Mouse (Mus musculus) neural tube, embryonic 15.5 days (tissue): ENCODE results near the gene Usp13. TPM values are rescaled to one million over a fixed set of nuclear protein-coding genes. Genes with fewer than 3 reads are reported as not detected.

Experiments
- ATAC-seq: fragments of 200-750 bp; cut with Nextera tagmentation; 2 replicates; pipeline ENCODE4 v1.8.0; 2017; ENCODE audit warnings: mild to moderate bottlenecking, moderate TSS enrichment, moderate library complexity; ENCODE audit not compliant: low FRiP score
- H3K27ac ChIP-seq: fragments of 300-500 bp; sonication (generic); replicated peaks from 2 replicates; pipeline ENCODE4 v1.5.1; 2015; ENCODE audit warnings: mild to moderate bottlenecking, inconsistent platforms
- H3K27me3 ChIP-seq: fragments of 300-500 bp; sonication (generic); replicated peaks from 2 replicates; pipeline ENCODE4 v1.6.1; 2015; ENCODE audit warnings: inconsistent platforms
- H3K36me3 ChIP-seq: fragments of 300-500 bp; sonication (generic); 2 replicates; pipeline ENCODE4 v1.6.1; 2015; ENCODE audit warnings: inconsistent platforms
- H3K4me1 ChIP-seq: fragments of 300-500 bp; sonication (generic); 2 replicates; pipeline ENCODE4 v1.6.1; 2015; ENCODE audit warnings: inconsistent platforms
- H3K4me2 ChIP-seq: fragments of 300-500 bp; sonication (generic); 2 replicates; pipeline ENCODE4 v1.6.1; 2015; ENCODE audit warnings: inconsistent platforms, mild to moderate bottlenecking, moderate library complexity
- H3K4me3 ChIP-seq: fragments of 300-500 bp; sonication (generic); replicated peaks from 2 replicates; pipeline ENCODE4 v1.5.1; 2015; ENCODE audit warnings: mild to moderate bottlenecking, inconsistent platforms
- H3K9ac ChIP-seq: fragments of 300-500 bp; sonication (generic); replicated peaks from 2 replicates; pipeline ENCODE4 v1.6.1; 2015; ENCODE audit warnings: mild to moderate bottlenecking, inconsistent platforms
- H3K9me3 ChIP-seq: fragments of 300-500 bp; sonication (generic); replicated peaks from 2 replicates; pipeline ENCODE4 v1.6.1; 2016; ENCODE audit warnings: inconsistent platforms
- WGBS: fragments of 180-500 bp; shearing (Covaris S2); methylation state at CpG from one replicate; pipeline ENCODE4 v1.1.7; 2015; ENCODE audit warnings: mixed read lengths; 5-methylcytosine and 5-hydroxymethylcytosine counted together
- polyA plus RNA-seq: library from polyadenylated mRNA; unstranded; fragments of >200 nt; fragmentation: Nextera tagmentation; extraction: Ambion mirVana; gene quantifications from 2 replicates; pipeline ENCODE4 v1.2.1, GENCODE M21; 2015

Gene Usp13
- polyA plus RNA-seq, 1 experiment from 2014 or later: 18.2 TPM

GRCm38 (mm10) chr3:32871081-32871480, 53.7 kb downstream of the Usp13 start:
- no peak overlapping the region for H3K9ac ChIP-seq
- peaks cover 14% of the 10 kb centered on the region for H3K36me3 ChIP-seq
- WGBS: 96% methylated on average over 3 of the region's 3 CpGs
- H3K4me3 ChIP-seq: no peak overlapping the region
- H3K4me1 ChIP-seq: no peaks in the 10 kb centered on the region
- no peaks in the 10 kb centered on the region for H3K9me3 ChIP-seq
- no peaks in the 10 kb centered on the region for H3K27me3 ChIP-seq
- H3K4me2 ChIP-seq: no peak overlapping the region
- no peak overlapping the region for H3K27ac ChIP-seq
- no peak for ATAC-seq

GRCm38 (mm10) chr3:32886386-32886785, 69.0 kb downstream of the Usp13 start:
- Histone ChIP-seq H3K9ac (no peak overlapping the region), H3K4me3 (no peak overlapping the region), H3K27me3 (no peaks in the 10 kb centered on the region), H3K4me1 (no peaks in the 10 kb centered on the region), H3K36me3 (peaks cover 36% of the 10 kb centered on the region), H3K9me3 (no peaks in the 10 kb centered on the region), H3K4me2 (no peak overlapping the region), H3K27ac (no peak overlapping the region)
- 95% methylated on average over 8 of the region's 8 CpGs for WGBS
- ATAC-seq: no peak

GRCm38 (mm10) chr3:32888886-32889285, 71.5 kb downstream of the Usp13 start:
- Histone ChIP-seq H3K27ac (no peak overlapping the region), H3K4me2 (no peak overlapping the region), H3K4me3 (no peak overlapping the region), H3K9ac (no peak overlapping the region), H3K36me3 (peaks cover 22% of the 10 kb centered on the region), H3K4me1 (no peaks in the 10 kb centered on the region), H3K27me3 (no peaks in the 10 kb centered on the region), H3K9me3 (no peaks in the 10 kb centered on the region)
- 97% methylated on average over 5 of the region's 5 CpGs for WGBS
- ATAC-seq: no peak

- Histone ChIP-seq H3K9me3 (no peaks in the 10 kb centered on the region), H3K4me3 (no peak overlapping the region), H3K36me3 (peaks cover 31% of the 10 kb centered on the region), H3K4me1 (no peaks in the 10 kb centered on the region), H3K27ac (no peak overlapping the region), H3K4me2 (no peak overlapping the region), H3K9ac (no peak overlapping the region), H3K27me3 (no peaks in the 10 kb centered on the region)
- WGBS: 94% methylated on average over 4 of the region's 4 CpGs
- ATAC-seq: no peak
Observed at GRCm38 (mm10) chr3:32890174-32890573, 72.8 kb downstream of the Usp13 start.

DNA sequence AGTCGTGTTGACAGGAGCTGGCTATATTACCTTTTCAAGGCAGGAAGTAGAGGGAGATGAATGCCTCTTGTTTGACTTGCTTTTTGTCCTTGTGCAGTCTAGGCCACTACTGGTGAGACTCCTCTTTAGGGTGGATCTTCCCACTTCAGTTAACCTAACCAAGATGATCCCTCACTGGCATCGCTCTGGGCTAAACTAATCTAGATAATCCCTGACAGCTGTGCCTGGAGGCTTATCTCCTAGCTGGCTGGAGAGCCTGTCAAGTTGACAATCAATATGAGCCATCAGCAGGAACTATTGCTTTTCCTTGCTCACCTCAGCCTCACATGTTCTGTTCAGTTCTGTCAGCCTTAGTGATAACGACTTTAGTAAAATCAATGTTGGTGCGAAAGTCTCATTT, 86.1 kb downstream of the Usp13 start:
- no peak overlapping the region for H3K4me2 ChIP-seq
- H3K9me3 ChIP-seq: no peaks in the 10 kb centered on the region
- no peak overlapping the region for H3K27ac ChIP-seq
- no peaks in the 10 kb centered on the region for H3K4me1 ChIP-seq
- H3K36me3 ChIP-seq: peaks cover 19% of the 10 kb centered on the region
- WGBS: 67% methylated on average over 4 of the region's 4 CpGs
- no peaks in the 10 kb centered on the region for H3K27me3 ChIP-seq
- H3K4me3 ChIP-seq: no peak overlapping the region
- ATAC-seq: no peak
- no peak overlapping the region for H3K9ac ChIP-seq

DNA sequence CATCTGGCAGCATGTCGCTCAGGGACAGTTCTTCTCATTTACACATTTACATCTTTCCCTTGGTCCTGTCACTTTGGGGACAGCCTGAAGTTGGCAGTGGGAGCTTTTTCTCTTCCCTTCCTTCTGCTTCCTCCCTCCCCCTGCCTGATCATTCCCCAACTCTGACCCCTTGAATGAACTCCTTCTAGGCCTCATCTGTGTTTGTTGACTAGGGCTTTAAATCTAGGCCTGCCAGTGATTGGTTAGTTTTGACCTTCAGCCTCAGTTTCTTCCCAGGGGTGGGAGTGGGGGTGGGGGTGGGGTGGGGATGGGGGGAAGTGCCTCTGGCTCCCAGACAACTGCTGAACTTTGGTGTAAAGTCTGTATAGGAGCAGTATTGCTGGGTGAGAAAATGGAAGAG, 87.3 kb downstream of the Usp13 start:
- H3K27me3 ChIP-seq: no peaks in the 10 kb centered on the region
- no peak overlapping the region for H3K4me3 ChIP-seq
- no peaks in the 10 kb centered on the region for H3K9me3 ChIP-seq
- no peak for ATAC-seq
- H3K4me1 ChIP-seq: no peaks in the 10 kb centered on the region
- peaks cover 19% of the 10 kb centered on the region for H3K36me3 ChIP-seq
- H3K27ac ChIP-seq: no peak overlapping the region
- WGBS: 84% methylated on average over 1 of the region's 1 CpGs
- H3K4me2 ChIP-seq: no peak overlapping the region
- H3K9ac ChIP-seq: no peak overlapping the region

GRCm38 (mm10) chr3:32905850-32906779, 88.8 kb downstream of the Usp13 start:
- Histone ChIP-seq H3K36me3 (peaks cover 14% of the 10 kb centered on the region), H3K4me1 (no peaks in the 10 kb centered on the region), H3K9ac (no peak overlapping the region), H3K4me2 (no peak overlapping the region), H3K9me3 (no peaks in the 10 kb centered on the region), H3K4me3 (no peak overlapping the region), H3K27me3 (no peaks in the 10 kb centered on the region), H3K27ac (no peak overlapping the region)
- 75% methylated on average over 8 of the region's 8 CpGs for WGBS
- no peak for ATAC-seq

DNA sequence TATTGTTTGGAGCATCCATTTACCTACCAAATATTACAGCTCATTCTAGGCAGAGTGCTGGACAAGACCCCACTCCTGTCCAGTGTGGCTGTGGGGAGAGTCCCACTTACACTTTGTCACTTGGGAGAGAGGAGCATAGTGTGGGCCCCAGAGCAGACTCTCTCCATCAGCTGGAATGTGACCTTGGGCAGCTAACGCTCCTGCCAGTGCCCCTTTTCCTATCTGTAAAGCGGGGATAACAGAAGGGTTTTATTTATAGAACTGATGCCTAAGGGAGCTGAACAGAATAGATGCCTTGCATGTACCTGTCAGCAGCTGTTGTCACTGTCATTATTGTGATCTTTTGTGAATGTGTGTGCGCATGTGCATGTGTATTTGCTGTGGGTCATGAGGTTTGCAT, 91.1 kb downstream of the Usp13 start:
- Histone ChIP-seq H3K36me3 (no peaks in the 10 kb centered on the region), H3K4me2 (no peak overlapping the region), H3K9me3 (no peaks in the 10 kb centered on the region), H3K27ac (no peak overlapping the region), H3K27me3 (no peaks in the 10 kb centered on the region), H3K4me3 (no peak overlapping the region), H3K4me1 (no peaks in the 10 kb centered on the region), H3K9ac (no peak overlapping the region)
- 85% methylated on average over 3 of the region's 3 CpGs for WGBS
- ATAC-seq: no peak

- peaks cover 16% of the 10 kb centered on the region for H3K36me3 ChIP-seq
Observed at GRCm38 (mm10) chr3:32910071-32910551, 92.8 kb downstream of the Usp13 start.

DNA sequence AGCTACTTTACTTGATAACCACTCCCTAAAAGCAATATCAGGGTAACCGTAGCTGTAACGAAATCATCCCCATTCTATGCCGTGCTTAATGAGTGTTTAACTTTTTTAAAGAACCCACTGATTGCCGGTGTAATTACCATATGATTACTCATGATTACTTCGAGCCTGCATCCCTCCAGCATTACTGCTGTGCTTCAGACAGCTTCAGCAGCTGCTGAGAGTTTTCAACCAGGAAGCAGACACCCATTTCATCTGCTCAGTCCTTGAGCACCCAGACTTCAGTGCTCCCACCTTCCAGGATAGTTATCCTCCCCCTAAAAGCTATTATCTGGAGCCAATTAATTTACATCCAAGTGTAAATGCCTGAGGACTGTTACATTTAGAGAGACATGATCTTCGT, 106.8 kb downstream of the Usp13 start:
- Histone ChIP-seq H3K4me1 (no peaks in the 10 kb centered on the region), H3K9me3 (peaks cover 3% of the 10 kb centered on the region; the same call in 1 of the 2 replicates), H3K4me3 (no peak overlapping the region), H3K27me3 (no peaks in the 10 kb centered on the region), H3K4me2 (no peak overlapping the region), H3K36me3 (peaks cover 65% of the 10 kb centered on the region), H3K9ac (no peak overlapping the region), H3K27ac (no peak overlapping the region)
- ATAC-seq: peak; percentile 72; the same call in 1 of the 2 replicates
- 54% methylated on average over 6 of the region's 6 CpGs for WGBS

More at GRCm38 (mm10) chr3:32910071-32910551, 92.8 kb downstream of the Usp13 start:
- ATAC-seq: peak; percentile 89
- H3K27me3 ChIP-seq: no peaks in the 10 kb centered on the region
- no peaks in the 10 kb centered on the region for H3K4me1 ChIP-seq
- WGBS: 54% methylated on average over 7 of the region's 7 CpGs
- H3K27ac ChIP-seq: no peak overlapping the region
- no peak overlapping the region for H3K9ac ChIP-seq
- H3K9me3 ChIP-seq: no peaks in the 10 kb centered on the region
- no peak overlapping the region for H3K4me2 ChIP-seq
- no peak overlapping the region for H3K4me3 ChIP-seq

DNA sequence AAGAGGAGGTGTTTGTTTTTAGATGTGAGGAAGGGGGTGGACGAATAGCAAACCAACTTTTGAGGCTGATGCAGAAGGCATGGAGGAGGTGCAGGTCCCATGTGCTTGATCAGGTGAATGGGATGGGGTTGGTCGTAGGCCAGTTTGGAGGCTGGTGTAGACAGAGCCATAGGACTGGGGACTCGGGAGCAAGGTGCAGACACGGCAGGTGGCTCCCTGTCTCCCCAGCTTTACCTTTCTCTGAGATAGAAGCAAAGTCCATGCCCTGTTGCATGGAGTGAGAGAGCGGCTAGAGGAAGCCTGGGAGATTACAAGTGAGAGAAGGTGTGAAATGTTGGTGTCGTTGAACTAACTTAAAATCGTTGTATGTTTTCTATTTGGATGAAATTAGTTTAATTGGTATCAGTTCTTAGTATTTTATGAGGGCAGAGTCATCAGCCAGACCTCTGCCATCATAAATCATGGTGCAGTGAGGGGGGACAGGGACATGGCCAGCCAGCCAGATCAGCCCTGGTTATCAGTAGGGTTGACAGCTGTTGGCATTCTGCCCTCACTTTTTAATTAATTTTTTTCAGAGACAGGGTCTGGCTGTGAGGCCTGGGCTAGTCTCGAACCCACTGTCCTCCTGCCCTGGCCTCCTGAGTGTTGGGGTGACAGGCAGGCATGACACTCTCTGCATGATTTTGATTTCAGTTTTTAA, 122.6 kb downstream of the Usp13 start:
- 87% methylated on average over 8 of the region's 8 CpGs for WGBS
- no peak overlapping the region for H3K27ac ChIP-seq
- H3K27me3 ChIP-seq: no peaks in the 10 kb centered on the region
- no peak overlapping the region for H3K4me3 ChIP-seq
- H3K36me3 ChIP-seq: no peaks in the 10 kb centered on the region; the same call in 1 of the 2 replicates
- H3K9me3 ChIP-seq: no peaks in the 10 kb centered on the region
- H3K4me1 ChIP-seq: no peaks in the 10 kb centered on the region
- no peak overlapping the region for H3K4me2 ChIP-seq
- H3K9ac ChIP-seq: no peak overlapping the region
- ATAC-seq: no peak

DNA sequence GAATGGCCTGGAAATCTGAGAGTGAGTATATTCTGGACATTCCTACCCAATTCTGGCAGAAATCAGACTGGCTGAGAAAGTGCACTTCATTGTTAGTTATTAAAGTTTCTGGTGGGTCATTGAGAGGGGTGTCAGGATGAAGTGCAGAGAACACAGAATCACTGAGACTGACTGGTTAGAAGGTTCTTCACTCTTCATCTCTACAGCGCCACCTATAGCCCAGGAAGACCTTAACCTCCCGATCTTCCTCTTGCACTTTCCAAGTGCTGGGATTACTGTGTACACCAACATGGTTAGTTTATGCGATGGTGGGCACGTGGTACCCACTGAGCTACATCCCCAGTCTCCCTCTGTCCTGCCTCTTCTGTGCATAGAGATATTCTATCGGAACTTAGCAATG, 130.1 kb downstream of the Usp13 start:
- WGBS: 86% methylated on average over 5 of the region's 5 CpGs

More for the DNA sequence above, 130.1 kb downstream of the Usp13 start:
- H3K4me1 ChIP-seq: peaks cover 3% of the 10 kb centered on the region; the same call in 1 of the 2 replicates
- no peaks in the 10 kb centered on the region for H3K27me3 ChIP-seq
- no peak overlapping the region for H3K27ac ChIP-seq
- H3K4me3 ChIP-seq: no peak overlapping the region
- ATAC-seq: no peak
- H3K9me3 ChIP-seq: no peaks in the 10 kb centered on the region
- H3K9ac ChIP-seq: no peak overlapping the region
- no peaks in the 10 kb centered on the region for H3K36me3 ChIP-seq
- H3K4me2 ChIP-seq: no peak overlapping the region
